Mouse (Mus musculus) layer of hippocampus, adult 2 months (tissue): ENCODE measurements at regions not wholly inside any gene's neighbourhood (a gene's known extent, or its start where the extent isn't known, plus 50 kb on each side); places are given as distances from the start of the nearest gene placed in this dataset.
A peak's percentile ranks its signal among the peaks of the same experiment; 100 is the strongest.

ENCODE experiments used
- DNase-seq, 2 experiments: peaks; one replicate each; pipeline ENCODE4 v3.0.0; 2022; ENCODE audit warnings: low spot score in 2 of 2
- H3K27ac ChIP-seq: fragments of 200-600 bp; 2 replicates; pipeline ENCODE4 v1.8.1; 2022
- H3K4me3 ChIP-seq: fragments of 200-600 bp; 2 replicates; pipeline ENCODE4 v1.8.1; 2022; ENCODE audit warnings: mild to moderate bottlenecking
- CTCF ChIP-seq: fragments of 200-600 bp; conservative IDR thresholded peaks from 2 replicates; pipeline ENCODE4 v1.8.1; 2022; ENCODE audit warnings: antibody characterized with exemption, mild to moderate bottlenecking, moderate library complexity

DNA sequence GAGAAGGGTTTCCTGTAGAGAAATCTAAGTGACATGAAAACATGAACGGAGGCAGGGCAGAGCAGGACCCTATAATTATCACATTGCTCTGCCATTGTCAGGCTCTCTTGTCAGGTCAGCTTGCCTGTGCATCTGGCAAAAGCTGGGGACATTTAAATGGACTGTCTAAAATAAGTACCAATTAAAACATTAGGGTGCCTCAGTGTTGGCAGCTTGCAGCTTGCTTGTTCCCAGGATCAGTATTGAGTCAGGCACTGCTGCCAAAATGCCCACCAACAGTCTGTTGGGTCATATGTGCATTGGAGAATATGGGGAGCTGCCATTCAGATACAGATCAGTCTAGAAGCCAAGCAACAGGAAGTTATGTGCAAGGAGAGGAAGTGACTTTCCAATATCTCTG lies 349.5 kb upstream of the B3gat1 start:
- TF ChIP-seq CTCF = no peak
- peak; percentile 79 to 86 for DNase-seq
- H3K27ac ChIP-seq = peak overlapping the region; percentile 75
- H3K4me3 ChIP-seq = no peak overlapping the region

GRCm38 (mm10) chr9:26398635-26399034 lies 334.9 kb upstream of the B3gat1 start:
- TF ChIP-seq CTCF = no peak
- H3K27ac ChIP-seq = no peak overlapping the region; the same call in 1 of the 2 replicates
- H3K4me3 ChIP-seq = no peak overlapping the region
- peak in 1 of 2 experiments; percentile 41 for DNase-seq

DNA sequence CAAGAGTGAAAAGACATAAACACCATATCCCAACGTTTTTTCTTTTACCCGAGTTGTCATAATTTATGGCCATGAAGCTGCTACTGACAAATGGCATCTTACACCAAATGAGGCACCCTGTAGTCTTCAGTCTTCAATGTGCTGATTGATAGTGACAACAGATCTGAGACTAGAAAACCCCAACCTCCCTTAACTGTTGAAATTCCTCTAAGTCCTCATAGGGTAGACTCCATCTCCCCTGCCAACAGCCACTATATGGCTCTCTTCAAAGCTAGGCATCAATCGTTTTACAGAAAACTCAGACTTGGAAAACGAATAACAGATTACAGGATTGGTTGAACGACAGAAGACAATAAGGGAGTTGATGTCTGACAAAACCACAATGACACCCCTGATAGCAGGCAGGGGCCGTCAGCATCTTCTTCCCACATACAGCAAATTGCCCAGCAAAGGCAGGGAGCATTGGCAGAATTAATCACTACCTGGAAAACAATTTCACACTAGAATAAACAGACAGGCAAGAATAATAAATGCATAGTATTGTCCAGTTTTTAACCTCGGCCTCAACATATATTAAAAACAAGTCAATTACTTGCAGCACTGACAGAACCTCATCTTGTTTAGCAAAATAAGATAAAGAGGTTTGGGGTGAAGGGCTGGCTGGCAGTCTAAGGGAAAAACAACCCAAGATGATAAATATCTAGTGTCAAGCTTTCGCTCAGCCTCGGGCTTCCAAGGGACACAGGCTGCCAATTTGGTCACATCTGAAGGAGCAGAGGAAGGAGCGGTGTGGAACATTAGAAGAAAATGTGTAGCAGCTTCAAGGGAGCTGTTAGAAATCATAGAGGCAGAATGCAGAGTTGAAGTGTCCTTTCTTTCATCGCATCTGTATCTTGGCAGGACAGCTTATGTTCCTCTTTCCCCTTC lies 310.4 kb upstream of the B3gat1 start:
- no peak for TF ChIP-seq CTCF
- Histone ChIP-seq H3K27ac (no peak overlapping the region), H3K4me3 (no peak overlapping the region)
- DNase-seq = no peak

DNA sequence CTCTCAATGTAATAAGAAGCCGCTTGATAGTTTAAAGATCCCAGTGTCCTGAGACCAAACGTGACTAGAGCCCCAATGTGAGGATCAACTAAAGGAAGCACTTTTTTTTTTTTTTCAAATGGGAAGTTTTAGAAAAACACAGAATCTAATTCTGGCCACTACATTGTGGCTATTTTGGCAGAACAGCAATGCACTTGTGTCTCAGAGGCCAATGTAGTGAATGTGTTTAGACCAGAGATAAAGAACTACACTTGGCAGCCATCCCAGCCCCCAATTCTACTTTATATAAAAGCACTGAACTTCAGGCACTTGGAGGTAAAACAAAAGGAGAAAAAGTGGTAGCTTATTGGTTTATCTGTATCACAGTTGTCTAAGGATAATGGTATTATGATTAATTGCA lies 298.0 kb upstream of the B3gat1 start:
- no peak for TF ChIP-seq CTCF
- Histone ChIP-seq H3K27ac (no peak overlapping the region), H3K4me3 (no peak overlapping the region)
- peak in 1 of 2 experiments; percentile 31 for DNase-seq

DNA sequence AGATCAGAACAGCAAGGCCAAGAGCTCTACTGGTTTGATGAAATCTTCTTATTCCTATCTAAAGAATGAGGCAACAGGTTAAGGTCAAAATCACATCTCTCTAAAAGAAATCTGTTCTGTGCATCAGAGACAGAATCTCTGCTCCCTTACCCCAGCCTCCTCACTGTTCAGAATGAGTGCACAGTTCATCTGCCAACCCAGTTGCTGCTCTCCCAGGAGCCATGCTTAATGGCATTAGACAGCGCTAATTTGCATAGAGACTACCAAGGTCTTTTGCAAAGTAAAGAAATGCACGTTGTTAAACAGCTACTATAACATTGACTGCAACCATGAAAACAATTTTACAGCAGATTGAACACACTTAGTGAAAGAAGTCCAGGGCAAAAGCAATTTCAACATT lies 296.3 kb upstream of the B3gat1 start:
- no peak for DNase-seq
- no peak for TF ChIP-seq CTCF
- Histone ChIP-seq H3K4me3 (no peak overlapping the region), H3K27ac (no peak overlapping the region)

GRCm38 (mm10) chr9:26453924-26454323 lies 279.6 kb upstream of the B3gat1 start:
- H3K27ac ChIP-seq = no peak overlapping the region
- H3K4me3 ChIP-seq = no peak overlapping the region
- no peak for TF ChIP-seq CTCF
- no peak for DNase-seq

- no peak for DNase-seq
- TF ChIP-seq CTCF = no peak
- Histone ChIP-seq H3K4me3 (no peak overlapping the region), H3K27ac (no peak overlapping the region)
These were observed 272.4 kb upstream of the B3gat1 start for GRCm38 (mm10) chr9:26461081-26461480.

DNA sequence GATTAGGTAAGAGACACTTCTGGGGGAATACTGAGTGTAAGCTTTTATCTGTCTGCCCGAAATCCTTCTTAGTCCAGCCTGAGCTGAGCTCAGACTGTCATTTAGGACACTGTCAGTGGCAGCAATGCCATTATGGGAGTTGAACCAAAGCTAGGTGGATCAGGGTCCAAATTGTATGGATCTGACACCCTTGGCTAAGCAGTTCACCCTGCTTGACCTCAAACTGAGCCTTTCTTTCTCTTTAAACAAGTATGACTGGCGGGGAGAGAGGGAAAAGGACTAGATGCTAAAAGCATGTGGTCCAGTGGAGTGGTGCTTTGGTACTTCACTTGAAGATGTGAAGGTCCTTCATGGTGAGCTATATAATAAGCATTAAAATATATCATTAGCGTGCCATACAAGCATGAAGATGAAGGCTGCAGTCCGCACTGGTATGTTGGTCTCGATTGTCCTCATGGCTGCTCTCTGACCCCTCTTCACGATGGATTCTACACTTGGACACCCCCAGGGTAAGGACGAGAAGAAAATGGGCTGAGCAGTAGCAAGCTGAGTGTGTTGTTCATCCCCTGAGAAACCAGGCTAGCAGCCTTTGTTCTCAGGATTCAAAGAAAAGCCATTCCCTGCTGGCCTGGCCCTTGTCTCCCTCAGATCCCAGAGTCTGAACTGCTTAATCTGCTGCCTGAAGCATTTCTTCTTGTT lies 262.7 kb upstream of the B3gat1 start:
- TF ChIP-seq CTCF = no peak
- no peak overlapping the region for H3K4me3 ChIP-seq
- H3K27ac ChIP-seq = no peak overlapping the region
- no peak for DNase-seq

DNA sequence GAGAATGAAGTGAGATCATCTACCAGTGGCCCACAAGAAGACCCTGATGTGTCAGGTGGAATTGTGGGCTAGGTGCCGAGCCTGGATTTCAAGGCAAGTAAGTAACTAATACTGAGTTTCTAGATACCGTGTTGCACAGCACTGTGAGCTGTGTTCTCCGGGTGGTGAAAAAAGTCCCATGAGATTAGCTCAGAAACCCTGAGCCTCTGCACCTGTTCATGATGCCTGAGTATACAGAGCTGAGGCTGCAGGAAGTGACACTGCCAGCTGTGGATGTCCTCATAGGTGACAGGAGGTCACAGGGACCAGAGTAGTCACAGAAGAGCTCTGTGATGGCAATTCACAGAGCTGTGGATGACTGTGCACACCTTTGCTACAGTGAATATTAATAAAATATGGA lies 257.2 kb upstream of the B3gat1 start:
- no peak overlapping the region for H3K4me3 ChIP-seq
- no peak overlapping the region for H3K27ac ChIP-seq
- no peak for TF ChIP-seq CTCF
- DNase-seq = no peak

DNA sequence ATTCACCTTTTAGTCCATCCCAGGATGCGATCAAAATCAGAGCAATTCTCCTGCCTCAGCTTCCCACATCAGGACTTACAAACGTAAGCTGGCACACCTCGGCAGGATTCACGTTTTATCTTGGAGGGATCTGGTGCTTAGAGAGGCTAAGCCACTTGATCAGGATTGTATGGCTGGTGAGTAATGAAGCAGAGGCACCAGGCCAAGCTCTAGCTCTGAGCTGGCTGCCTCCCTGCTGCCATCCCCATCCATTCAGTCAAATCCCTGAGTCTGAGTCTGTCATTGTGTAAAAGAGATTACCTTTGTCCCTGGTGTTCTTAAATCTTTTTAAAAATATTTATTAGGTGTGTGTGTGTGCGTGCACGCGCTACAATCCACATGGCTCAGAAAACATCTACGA lies 252.6 kb upstream of the B3gat1 start:
- TF ChIP-seq CTCF = no peak
- no peak overlapping the region for H3K27ac ChIP-seq
- peak in 1 of 2 experiments; percentile 32 for DNase-seq
- no peak overlapping the region for H3K4me3 ChIP-seq

DNA sequence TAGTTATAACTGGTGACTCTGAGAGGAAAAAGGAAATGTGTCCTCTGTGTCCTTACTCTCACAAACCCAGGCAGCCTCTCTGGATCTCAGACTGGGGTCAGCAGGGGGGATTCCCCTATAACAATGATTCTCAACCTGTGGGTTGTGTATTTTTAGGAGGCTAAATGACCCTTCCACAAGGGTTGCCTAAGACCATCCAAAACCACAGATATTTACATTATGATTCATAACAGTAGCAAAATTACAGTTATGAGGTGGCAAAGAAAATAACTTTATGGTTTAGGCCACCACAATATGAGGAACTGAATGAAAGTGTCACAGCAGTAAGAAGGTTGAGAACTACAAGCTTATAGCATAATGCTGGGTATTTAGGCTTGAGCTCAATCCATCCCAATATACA lies 251.6 kb upstream of the B3gat1 start:
- no peak for DNase-seq
- no peak overlapping the region for H3K4me3 ChIP-seq
- no peak overlapping the region for H3K27ac ChIP-seq
- TF ChIP-seq CTCF = no peak

GRCm38 (mm10) chr9:26493740-26494139 lies 239.8 kb upstream of the B3gat1 start:
- Histone ChIP-seq H3K27ac (no peak overlapping the region), H3K4me3 (no peak overlapping the region)
- TF ChIP-seq CTCF = no peak
- no peak for DNase-seq

DNA sequence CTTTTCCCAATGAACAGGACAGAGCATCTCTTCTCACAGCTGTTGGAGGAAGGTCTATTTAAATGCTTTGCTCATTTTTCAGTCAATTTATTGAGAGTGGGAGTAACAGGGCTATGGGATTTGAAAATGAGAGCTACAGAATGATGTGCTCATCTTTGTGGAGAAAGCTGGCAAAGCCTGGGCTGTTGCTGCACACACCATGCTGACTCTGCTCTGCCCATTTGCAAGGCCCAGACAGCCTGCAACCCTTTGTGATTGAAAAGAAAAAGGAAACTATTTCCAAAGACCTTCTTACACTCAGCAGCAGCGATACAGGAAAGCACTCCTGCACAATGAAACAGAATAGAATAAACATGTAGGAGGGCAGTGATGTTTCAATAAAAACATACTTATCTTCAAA lies 231.5 kb upstream of the B3gat1 start:
- Histone ChIP-seq H3K4me3 (no peak overlapping the region), H3K27ac (peak overlapping the region; percentile 65)
- TF ChIP-seq CTCF = no peak
- DNase-seq = no peak

- no peak overlapping the region for H3K27ac ChIP-seq
- H3K4me3 ChIP-seq = no peak overlapping the region
- no peak for TF ChIP-seq CTCF
- DNase-seq = no peak
These were observed 227.6 kb upstream of the B3gat1 start for GRCm38 (mm10) chr9:26505941-26506340.
